Mouse (Mus musculus): ENCODE data around the gene Magix.
A peak's percentile ranks its signal among the peaks of the same experiment; 100 is the strongest.
"Not testable (repeated sequence)": the region's sequence is repeated elsewhere in the genome, so short reads cannot be mapped to it uniquely, and the experiment has no call there.

Magix gene

DNA sequence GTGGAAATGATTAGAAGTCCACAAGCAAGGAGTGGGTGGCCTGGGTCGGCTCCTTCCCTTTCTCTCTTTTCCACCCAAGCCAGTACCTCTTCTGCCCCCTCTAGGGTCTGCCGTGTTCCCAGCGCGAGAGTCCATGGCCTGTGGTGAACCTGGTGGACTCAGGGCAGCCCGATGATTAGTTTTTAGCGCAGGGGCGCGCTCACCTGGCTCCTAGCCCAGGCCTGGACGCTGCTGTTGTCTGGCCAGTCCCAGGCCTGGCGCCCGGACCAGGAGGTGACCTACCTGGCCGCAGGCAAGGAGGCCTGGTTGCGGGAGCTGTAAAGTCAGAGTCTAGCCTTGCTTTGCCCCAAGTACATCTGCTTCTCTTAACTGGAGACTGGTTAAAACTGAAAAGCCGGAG lies at the start of gene Magix:
TSS of gene Magix (minus strand) at position 388 of the 400 bp plus-strand sequence.
- ATAC-seq (ENCODE audit: low TSS enrichment): no peak

DNA sequence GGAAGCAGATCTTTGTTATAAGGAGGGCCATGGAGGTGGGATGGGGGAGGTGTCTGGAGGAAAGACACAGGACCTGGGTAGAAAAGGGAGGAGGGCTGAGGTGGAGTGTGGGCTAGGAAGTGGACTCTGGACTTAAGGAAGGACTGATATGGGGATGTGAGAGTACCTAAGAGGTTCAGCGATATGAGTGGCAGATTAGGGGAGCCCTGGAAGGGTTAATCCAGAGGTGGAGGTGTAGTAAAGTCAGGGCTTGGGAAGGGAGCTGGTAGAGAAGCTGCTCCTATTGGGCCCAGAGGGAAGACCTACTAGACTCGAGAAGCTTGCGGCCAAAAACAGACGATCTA lies 47.8 kb upstream of the Magix start:
- 0 out of 2 replicates have a peak, but pooled peaks have one; percentile 14 for ATAC-seq (ENCODE audit: low TSS enrichment)

DNA sequence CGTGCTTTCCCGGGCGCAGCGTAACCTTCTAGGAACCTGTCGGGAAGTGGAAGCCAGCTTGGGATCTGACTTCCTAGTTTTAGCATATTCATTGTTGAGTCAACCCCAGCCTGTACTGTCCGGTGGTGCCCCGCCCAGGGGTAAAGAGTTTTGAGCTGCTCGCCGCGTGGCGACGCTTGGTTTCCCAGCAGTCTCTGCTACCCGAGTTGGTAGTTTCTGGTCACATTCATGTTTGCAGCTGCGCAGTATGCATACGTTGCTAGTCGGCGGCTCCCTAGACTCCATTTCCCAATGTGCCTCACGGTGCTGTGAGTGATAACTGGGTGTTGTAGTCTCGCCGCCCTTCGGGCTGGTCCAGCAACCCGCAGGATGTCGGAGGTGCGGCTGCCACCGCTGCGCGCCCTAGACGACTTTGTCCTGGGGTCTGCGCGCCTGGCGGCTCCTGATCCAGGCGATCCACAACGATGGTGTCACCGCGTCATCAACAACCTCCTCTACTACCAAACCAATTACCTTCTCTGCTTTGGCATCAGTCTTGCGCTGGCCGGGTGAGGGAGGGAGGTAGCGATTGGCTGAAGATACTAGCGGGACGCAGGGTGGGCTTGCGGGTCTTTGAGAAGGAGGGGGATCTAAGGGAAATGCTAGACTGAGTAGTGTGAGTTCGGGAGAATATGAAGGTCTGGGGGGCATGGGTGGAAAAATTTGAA lies 47.3 kb upstream of the Magix start, which contains the start of gene Praf2:
TSS of gene Praf2 (plus strand) at position 225 of the 707 bp plus-strand sequence.
- ATAC-seq (ENCODE audit: low TSS enrichment): peak; percentile 94

DNA sequence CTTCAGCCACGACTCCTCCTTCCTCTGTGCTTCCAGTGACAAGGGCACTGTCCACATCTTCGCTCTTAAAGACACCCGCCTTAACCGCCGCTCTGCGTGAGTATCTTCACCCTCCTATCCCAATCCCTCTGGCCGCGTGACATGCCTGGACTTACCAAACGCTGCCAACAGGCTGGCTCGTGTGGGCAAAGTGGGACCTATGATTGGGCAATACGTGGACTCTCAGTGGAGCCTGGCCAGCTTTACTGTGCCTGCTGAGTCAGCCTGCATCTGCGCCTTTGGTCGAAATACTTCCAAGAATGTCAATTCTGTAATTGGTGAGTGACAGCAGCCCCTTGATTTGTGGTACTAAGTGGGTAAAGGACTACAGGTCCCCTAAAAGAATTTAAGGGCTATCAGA lies 46.1 kb upstream of the Magix start:
- ATAC-seq (ENCODE audit: low TSS enrichment): no peak

DNA sequence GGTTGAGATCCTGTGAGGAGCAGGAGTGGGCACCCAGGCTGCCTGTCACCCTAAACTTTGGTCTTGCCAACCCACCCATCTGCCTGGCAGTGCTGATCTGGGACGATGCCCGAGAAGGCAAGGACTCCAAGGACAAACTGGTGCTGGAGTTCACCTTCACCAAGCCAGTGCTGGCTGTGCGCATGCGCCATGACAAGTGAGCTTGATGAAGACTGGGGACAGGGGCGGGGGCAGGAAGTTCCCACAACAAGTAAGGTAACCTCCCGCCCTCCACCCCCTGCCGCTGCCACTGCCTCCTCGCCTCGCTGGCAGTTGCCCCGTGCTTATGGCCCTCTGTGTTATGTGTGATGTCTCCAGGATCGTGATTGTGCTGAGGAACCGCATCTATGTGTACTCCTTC lies 44.8 kb upstream of the Magix start:
- ATAC-seq (ENCODE audit: low TSS enrichment): no peak

DNA sequence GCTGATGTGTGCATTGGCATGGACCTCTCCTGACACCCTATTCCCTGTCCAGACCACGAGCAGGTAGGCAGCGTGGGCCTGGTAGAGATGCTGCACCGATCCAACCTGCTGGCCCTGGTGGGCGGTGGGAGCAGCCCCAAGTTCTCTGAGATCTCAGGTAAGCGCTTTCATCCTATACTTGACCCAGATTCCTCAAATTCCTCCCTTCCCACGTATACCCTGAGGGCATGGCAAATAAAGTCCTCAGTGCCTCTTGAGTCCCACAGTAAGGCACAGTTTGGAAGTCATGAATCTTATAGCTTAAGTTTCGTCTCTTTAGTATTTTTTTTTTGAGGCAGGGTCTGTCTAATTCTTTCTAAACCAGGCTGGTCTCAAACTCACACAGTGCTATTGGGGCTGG lies 43.1 kb upstream of the Magix start:
- no peak for ATAC-seq (ENCODE audit: low TSS enrichment)

DNA sequence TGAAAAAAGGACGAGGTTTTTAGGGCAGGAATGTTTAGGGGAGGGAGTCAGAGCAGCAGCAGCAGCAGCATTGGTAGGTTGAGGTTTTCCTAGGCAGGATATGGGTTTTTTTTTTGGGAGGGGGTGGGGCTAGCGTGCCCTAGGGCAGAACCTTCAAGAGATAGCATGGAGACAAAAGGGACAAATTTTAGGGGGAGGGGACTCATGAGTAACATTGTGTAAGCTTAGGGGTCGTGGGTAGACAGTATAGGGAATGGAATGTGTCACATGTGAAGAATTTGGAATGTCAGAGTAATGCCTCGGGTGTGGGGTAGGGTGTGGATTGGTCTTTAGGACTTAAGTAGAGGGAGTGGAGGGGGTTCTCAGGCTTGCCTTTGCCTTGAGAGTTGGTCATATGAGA lies 41.6 kb upstream of the Magix start:
- no peak for ATAC-seq (ENCODE audit: low TSS enrichment)

DNA sequence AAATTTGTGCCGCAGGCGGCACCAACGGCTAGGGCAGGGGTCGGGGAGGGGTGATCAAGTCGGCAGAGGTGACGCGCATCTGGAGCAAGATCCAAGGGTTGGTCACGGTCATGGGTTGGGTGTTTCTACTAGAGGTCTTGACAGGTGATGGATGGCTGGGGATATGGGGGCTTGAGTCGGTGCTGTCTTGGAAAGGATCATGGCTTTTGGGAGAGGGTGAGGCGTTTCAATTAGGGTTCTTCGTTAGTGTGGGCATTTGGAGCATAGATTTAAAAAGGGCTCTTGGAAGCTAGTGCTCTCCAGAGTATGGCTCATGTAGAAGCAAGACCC lies 41.2 kb upstream of the Magix start:
- ATAC-seq (ENCODE audit: low TSS enrichment): no peak

DNA sequence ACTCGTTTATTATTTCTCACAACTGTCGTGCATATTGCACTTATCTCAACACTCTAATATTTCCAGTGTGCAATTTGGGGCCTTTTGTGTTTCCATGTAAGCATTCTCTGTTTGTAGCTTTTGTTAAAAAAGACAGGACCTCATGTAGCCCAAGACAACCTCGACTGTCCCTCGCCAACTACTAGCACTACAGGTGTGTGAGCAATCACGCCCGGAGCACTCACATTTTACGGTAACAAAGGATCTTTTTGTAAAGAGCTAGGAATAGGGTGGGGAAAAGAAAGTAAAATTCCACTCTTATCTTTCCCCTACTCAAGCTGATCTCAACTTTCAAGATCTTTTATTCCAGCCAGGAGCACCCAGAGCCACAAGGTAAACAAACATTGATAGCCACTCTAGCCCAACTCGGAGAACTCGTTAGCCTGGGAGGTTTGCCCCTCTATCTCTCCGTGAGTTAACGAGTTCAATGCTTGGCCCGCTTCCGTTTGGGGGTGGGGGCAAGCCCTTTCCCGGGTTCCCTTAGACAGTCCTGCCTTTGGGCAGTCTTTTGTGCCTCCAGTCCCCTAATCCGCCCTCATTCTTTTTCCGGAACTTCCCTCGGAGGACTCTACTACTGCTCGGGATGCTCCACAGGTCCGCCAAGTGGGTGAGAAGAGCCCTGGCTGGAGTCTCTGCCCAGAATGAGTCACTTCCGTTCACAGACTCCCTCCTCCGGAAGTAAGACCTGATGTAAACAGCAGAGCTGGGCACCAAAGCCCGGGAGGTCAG lies 40.6 kb upstream of the Magix start, which contains the start of gene Gm45208:
TSS of gene Gm45208 (plus strand) at position 732 of the 768 bp plus-strand sequence.
- peak; percentile 97 for ATAC-seq (ENCODE audit: low TSS enrichment)

DNA sequence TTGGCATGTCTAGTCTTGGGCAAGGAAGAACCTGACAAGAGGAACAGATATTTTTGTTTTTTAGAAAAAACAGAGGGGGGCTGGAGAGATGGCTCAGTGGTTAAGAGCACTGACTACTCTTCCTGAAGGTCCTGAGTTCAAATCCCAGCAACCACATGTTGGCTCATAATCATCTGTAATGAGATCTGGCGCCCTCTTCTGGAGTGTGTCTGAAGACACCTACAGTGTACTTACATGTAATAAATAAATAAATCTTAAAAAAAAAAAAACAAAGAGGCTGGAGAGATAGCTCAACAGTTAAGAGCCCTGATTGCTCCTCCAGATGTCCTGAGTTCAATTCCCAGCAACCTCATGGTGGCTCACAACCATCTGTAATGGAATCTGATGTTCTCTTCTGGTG lies 35.0 kb upstream of the Magix start:
- ATAC-seq (ENCODE audit: low TSS enrichment): not testable (repeated sequence)

DNA sequence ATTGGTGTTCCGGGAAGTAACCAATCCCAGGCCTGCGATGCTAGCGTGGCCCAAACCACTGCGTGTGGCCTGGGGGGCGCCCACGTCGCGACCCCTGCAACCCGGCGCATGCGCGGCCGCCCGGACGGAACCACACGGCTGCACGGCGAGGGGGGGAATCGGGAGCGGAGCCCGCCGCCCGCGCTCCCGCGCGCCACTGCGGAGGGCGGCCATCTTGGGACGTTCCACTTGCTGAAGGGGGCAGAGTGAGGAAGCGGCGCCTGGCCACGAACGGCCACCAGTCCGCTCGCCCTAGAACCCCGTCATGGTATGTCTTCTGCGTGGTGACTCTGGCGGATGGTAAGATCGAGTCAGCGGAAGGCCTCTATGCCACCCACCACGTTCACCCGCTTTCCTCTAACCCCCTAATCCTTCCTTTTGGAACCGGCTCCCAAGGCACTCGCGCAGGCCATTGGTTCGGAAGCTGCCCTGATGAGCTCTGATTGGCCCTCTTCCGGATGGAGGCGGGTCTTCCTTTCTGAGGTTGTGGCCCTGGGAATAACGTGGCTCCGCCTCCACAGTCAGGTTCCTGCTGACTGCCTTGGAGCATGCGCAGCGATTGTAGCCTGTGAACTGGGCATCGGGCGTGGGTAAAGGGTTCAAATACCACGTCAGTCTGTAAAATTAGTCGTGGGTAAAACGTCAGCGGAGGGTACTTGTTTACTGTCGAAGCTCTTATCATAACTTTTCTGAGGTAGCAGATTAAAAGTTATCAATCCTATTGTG lies 33.3 kb upstream of the Magix start, which contains the start of gene Wdr45:
TSS of gene Wdr45 (plus strand) at position 199 of the 765 bp plus-strand sequence.
- ATAC-seq (ENCODE audit: low TSS enrichment): peak; percentile 97

DNA sequence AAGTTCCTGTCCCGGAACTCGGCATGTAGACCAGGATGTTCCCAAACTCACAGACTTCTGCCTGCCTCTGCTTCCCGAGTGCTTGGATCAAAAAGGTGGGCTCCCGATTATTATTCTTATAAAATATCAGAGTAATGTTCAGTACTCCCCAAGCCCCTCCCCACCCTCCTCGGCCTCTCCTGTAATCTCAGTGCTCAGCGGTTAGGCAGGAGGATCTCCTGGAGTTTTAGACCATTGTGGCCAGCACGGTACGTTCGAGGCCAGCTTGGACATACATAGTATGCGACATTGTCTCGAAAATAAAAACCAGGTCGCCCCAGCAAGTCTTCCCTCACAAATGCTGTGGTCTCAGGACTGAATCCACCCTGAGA lies 32.7 kb upstream of the Magix start:
- ATAC-seq (ENCODE audit: low TSS enrichment): not testable (repeated sequence)

DNA sequence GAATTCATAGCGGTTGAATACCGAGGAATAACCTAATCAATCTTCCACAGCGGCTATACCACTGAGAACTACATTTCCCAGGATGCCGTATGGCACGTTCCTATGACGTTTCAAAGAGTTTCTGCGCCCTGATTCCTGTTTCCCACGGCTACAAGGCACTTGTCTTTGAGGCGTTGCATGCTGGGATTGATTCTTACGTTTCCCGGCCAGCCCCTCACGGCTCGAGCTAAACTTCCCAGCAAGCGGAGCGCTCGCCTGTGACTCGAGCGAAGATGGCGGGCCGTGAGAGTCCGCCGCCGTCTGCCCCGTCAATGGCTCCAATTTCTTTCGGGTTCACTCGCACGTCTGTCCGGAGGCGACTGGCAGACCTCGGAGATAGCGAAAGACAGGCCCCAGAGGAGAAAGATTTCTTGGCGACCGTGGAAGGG lies 15.9 kb upstream of the Magix start, which contains the start of gene Gpkow:
TSS of gene Gpkow (plus strand) at position 178 of the 428 bp plus-strand sequence.
- peak; percentile 99 for ATAC-seq (ENCODE audit: low TSS enrichment)

DNA sequence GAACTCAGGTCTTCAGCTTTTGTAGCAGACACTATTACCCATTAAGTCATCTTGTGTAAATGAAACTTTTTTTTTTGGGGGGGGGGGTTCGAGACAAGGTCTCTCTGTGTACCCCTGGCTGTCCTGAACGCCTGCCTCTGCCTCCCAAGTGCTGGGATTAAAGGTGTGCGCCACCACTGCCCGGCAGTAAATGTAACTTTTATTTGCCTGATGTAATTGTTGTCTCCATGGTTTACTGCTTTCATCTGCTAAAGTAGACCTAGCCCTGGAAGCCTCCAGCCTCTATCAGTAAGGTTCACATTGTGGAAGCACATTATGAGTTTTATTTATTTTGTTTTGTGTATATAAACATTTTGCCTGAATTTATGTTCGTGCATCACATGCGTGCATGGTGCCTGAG lies 15.5 kb upstream of the Magix start:
- ATAC-seq (ENCODE audit: low TSS enrichment): peak; percentile 40

DNA sequence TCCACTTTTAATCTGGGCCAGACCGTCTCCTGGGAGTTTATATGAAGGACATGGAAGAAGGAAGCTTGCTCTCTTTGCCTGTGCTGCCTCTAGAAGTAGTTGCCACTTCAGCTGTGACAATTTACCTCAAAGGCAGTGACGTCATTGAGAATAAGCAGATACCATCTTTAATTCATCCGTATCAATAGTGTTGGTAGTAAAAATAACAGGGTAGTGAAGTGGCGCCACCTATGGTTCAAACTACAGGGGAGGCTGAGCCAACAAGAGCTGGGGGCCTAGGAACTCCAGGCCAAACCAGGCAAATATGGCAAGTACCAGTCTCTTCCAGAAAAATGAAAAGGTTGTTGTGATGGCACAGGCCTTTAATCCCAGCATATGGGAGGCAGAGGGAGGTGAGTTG lies 11.8 kb upstream of the Magix start:
- no peak for ATAC-seq (ENCODE audit: low TSS enrichment)

DNA sequence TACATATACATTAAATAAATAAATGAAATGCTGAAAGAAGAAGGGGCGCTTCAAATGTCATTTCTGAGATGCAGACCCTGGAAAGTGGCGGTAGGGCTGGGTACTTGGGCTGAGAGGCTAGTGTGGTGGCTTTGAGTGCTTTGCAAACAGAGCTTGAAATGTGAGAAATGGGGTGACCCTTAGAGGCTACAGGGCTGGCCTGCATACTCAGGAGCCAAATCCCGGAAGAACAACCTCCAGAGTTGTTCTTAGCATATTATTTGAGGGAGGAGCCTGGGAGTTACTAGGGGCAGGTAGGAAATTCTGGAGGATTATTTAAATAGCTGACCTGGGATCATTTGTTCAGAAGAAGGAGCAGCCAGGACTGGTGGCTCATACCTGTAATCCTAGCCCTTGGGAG lies 9.4 kb upstream of the Magix start:
- no peak for ATAC-seq (ENCODE audit: low TSS enrichment)

DNA sequence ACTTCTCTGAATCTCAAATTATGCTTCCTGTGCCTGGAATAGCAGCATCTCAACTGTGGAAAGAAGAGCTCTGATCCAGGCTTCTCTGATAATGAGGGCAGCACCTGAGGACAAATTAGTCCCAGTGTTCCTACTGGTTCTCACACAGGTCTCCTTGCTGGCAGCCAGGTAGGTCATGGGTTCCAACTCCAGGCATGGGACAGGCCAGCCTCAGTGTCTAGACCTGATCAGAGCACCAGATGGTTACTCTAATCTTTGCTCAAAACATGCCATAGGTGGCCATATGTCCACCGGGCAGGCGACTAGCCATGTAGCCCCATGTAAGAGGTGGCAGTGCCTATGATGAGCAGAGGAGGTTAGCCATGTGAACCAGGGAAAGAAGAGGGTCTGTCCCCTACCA lies 7.3 kb upstream of the Magix start:
- no peak for ATAC-seq (ENCODE audit: low TSS enrichment)

DNA sequence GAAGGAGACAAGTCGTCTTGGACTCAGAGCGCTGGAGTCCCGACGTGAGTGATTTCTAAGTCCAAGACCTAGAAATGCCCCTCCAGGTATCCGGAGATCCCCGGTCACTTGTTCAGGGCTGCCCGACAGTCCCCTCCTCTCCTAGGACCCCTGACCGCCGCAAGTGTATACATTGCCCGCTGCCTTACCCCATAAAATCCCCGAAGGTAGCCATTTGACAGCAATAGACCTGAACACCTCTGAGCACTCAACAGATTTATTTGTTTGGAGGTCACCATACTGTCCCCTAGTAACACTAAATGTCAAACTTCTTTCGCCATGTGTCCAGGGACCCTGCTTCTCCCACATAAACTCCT lies 1.0 kb downstream of the Magix start:
- no peak for ATAC-seq (ENCODE audit: low TSS enrichment)

DNA sequence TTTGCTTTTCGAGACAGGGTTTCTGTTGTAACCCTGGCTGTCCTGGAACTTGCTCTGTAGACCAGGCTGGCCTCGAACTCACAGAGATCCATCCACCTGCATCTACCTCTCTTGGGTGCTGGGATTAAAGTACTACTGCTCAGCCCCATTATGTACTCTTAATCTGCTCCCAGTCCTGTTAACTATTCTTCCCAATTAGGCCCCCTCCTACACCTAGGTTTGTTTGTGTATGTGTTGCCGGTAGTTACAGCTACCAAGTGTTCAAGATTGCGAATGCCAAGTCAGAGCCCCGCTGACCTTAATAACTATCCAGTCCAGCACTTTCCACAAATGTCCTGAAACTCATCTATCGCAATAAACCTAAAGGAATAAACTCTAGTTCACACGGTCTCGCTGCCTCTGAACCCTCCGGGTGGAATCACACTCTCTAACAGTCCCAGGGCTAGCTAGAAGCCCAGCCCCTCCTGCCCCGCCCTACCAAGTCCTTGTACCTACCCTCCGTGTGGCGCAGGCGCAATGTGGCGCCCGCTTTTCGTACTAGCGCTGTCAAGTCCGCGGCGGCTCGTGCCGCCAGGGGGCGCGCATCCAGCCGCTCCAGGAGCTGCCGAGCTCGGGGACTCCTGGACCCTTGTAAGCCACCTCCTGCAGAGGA lies 1.5 kb downstream of the Magix start:
- peak; percentile 98 for ATAC-seq (ENCODE audit: low TSS enrichment)

DNA sequence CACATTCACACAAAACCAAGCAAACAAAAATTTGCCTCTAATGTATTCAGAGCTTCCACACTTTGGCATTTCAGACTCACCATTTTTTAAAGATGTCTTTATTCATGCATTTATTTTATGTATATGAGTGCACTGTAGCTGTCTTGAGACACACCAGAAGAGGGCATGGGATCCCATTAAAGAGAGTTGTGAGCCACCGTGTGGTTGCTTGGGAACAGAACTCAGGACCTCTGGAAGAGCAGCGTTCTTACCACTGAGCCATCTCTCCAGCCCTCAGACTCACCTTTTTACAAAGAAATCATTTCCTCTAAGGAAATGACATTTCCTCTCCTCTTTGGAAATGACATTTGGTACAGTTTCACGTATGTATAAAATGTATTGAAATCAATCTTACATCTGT lies 2.1 kb downstream of the Magix start:
- ATAC-seq (ENCODE audit: low TSS enrichment): no peak

DNA sequence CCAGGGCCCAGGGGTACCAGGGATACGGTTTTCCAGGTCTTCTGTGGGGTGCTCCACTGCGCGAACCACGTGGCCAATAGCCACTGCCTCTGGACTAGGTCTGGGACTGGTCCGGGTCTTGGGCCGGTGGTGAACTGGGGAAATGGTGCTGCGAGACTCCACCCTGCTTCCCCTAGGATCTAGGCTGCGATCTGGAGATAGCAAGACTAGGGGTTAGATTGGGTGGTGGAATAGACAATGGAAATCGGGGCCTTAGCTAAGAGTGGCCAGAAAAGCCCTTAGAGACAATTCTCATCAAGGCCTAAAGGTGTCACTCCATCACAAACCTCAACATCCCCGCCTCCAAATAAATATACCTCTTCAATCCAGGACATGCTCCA lies 6.1 kb downstream of the Magix start:
- no peak for ATAC-seq (ENCODE audit: low TSS enrichment)

Data from frontal cortex, adult (tissue).